ENCODE assay signal across 8 mouse cellular contexts in genomic region chrX:134307534-134308274, GRCm38 (mm10). TPM values are rescaled to one million over a fixed set of nuclear protein-coding genes. Genes with fewer than 3 reads are reported as not detected.
DNase-seq lines count a peak whose midpoint lies in the region; ATAC-seq lines count a peak whose summit lies in the region.

TSS of gene Cenpi (plus strand) at chrX:134308084.

- H3K9ac ChIP-seq in intestine, embryonic 14.5 days (ENCODE audit: low read length), result peak within 1 kb of the TSS; percentile 52

- H3K36me3 ChIP-seq in intestine, embryonic 14.5 days (ENCODE audit: control insufficient read depth, insufficient read depth, low read length), result peaks cover 3% of the 10 kb centered on the region; the same call in 1 of the 2 replicates

- ATAC-seq in intestine, embryonic 14.5 days (replicated peaks; ENCODE audit: low FRiP score, low TSS enrichment, low read depth), result peak; percentile 97

- no peaks in the 10 kb centered on the region for H3K27me3 ChIP-seq in intestine, embryonic 14.5 days (replicated peaks; ENCODE audit: control insufficient read depth, insufficient read depth, low read length)

- intact Hi-C loops in gastrocnemius, postnatal 14 days (cut with DNase I; ENCODE audit: low total_unique reads), result no loop called here
- intact Hi-C loops in left cerebral cortex, postnatal 14 days (cut with DNase I), result no loop called here

- peak within 1 kb of the TSS; percentile 51 for H3K4me2 ChIP-seq in intestine, embryonic 14.5 days (ENCODE audit: low read length)

- no peaks in the 10 kb centered on the region for H3K9me3 ChIP-seq in intestine, embryonic 14.5 days (ENCODE audit: control insufficient read depth, low read length)

- peak within 1 kb of the TSS; percentile 41 for H3K4me3 ChIP-seq in intestine, embryonic 14.5 days (ENCODE audit: low read depth, low read length)

- DNase-seq in adrenal gland, adult (ENCODE audit: inconsistent age in 2 of 2, low spot score in 1 of 2), result peak; percentile 90 to 94
- peak; percentile 90 for DNase-seq in embryo, embryonic 10.5 days (ENCODE audit: low spot score)
- DNase-seq in gastrocnemius, postnatal 14 days, result peak; percentile 86
- DNase-seq in intestine, embryonic 14.5 days (ENCODE audit: low spot score), result peak; percentile 85
- DNase-seq in left cerebral cortex, postnatal 14 days (ENCODE audit: low spot score in 2 of 2), result peak; percentile 88 to 91
- peak; percentile 90 for DNase-seq in mesoderm, embryonic 11.5 days (ENCODE audit: low read depth, low spot score)
- peak; percentile 78 to 81 for DNase-seq in right cerebral cortex, postnatal 36 days (ENCODE audit: low spot score in 2 of 2)
- peak; percentile 80 for DNase-seq in yolk sac, embryonic 10.5 days (ENCODE audit: low spot score)

- WGBS in intestine, embryonic 14.5 days, result 18% methylated on average over 36 of the region's 36 CpGs

- no peaks in the 10 kb centered on the region for H3K4me1 ChIP-seq in intestine, embryonic 14.5 days (replicated peaks; ENCODE audit: control insufficient read depth, insufficient read depth, low read length)

- H3K27ac ChIP-seq in intestine, embryonic 14.5 days (ENCODE audit: low read depth), result no peak within 1 kb of the TSS

RNA-seq across cellular contexts. Expression of gene Cenpi, which starts in this region (rescaled TPM):
- total RNA-seq in gastrocnemius, postnatal 14 days (2021), result 1 to 10 TPM; 1.4 to 1.5 TPM
- 33.8 and 36.1 TPM in 2 replicates for polyA plus RNA-seq in intestine, embryonic 14.5 days (2014; fragmentation: Nextera tagmentation; extraction: Ambion mirVana)
- 1 to 10 TPM in 1 of 2 experiments, under 1 TPM in 1; 0.70 to 1.7 TPM for total RNA-seq in left cerebral cortex, postnatal 14 days (2021)
